ENCODE assay signal across 21 mouse cellular contexts in the genomic region with DNA sequence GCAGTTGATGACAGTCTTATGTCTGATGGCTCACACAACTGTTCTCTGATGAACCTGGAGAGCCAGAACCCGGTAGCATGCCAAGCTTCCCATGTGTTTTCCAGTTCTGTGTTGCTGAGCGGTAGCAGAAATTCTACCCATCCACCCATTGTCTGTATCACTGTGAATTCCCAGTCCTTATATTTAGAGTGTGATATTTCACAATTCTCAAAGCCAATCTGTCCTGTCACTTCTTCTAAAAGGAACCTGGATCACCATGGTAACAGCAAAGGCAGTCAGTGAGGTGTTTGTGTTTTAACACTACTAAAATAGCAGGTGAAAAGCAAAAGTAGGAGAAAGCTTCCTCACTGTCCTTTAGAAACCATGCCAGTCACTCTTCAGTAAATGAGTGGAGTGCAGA. TPM values are rescaled to one million over a fixed set of nuclear protein-coding genes. Genes with fewer than 3 reads are reported as not detected.
DNase-seq lines count a peak whose midpoint lies in the region; ATAC-seq lines count a peak whose summit lies in the region.
"Had no signal": no experiment of that assay in that cellular context is flagged by ENCODE, and none has a peak within 500 bp of the region (broad histone marks: within the 10 kb centered on the region; RNA-seq: fewer than 3 reads in every experiment).

No protein-coding gene starts in this region.

- H3K36me3 ChIP-seq in forebrain, embryonic 15.5 days, result no peaks in the 10 kb centered on the region
- H3K36me3 ChIP-seq in forebrain, embryonic 12.5 days (replicated peaks), result no peaks in the 10 kb centered on the region
- H3K36me3 ChIP-seq: embryonic facial prominence, embryonic 10.5 days; hindbrain, embryonic 10.5 days; liver, embryonic 12.5 days had no signal

- peak; percentile 48 for DNase-seq in left cerebral cortex, adult 11 months (ENCODE audit: low spot score)
- DNase-seq in left cerebral cortex, postnatal 4 days, result no peak
- DNase-seq in left cerebral cortex, postnatal 25 days (ENCODE audit: low spot score in 2 of 2), result peak; percentile 36 to 91
- DNase-seq in telencephalon, adult 2 months (ENCODE audit: low read depth, low spot score), result peak; percentile 92
- no peak for DNase-seq in gastrocnemius, postnatal 36 days
- DNase-seq: adrenal gland, postnatal 10 days; cerebellum, adult 8-10 months; kidney, adult 11 months; lung, adult 2 months; midbrain, embryonic 14.5 days; thymus, postnatal 25 days had no signal

- intact Hi-C loops in left cerebral cortex, postnatal 4 days (cut with DNase I), result no loop called here
- intact Hi-C loops in left cerebral cortex, postnatal 25 days (cut with DNase I), result loop anchor here (2.0 kb wide), 1 partner anchor 61 kb away; no protein-coding TSS in a partner anchor
- intact Hi-C loops in gastrocnemius, postnatal 36 days (cut with DNase I), result no loop called here

- 0 out of 2 replicates have a peak, but pooled peaks cover under 1% of the 10 kb centered on the region for H3K4me1 ChIP-seq in forebrain, embryonic 15.5 days
- no peaks in the 10 kb centered on the region; the same call in 1 of the 2 replicates for H3K4me1 ChIP-seq in forebrain, embryonic 12.5 days
- H3K4me1 ChIP-seq: embryonic facial prominence, embryonic 10.5 days; liver, embryonic 12.5 days; megakaryocyte, embryonic 14.5 days had no signal

- H3K9ac ChIP-seq in forebrain, embryonic 15.5 days (replicated peaks), result no peak overlapping the region
- H3K9ac ChIP-seq in forebrain, embryonic 12.5 days, result no peak overlapping the region
- H3K9ac ChIP-seq: liver, embryonic 12.5 days had no signal

- no peak overlapping the region for H3K4me3 ChIP-seq in forebrain, embryonic 15.5 days
- no peak overlapping the region for H3K4me3 ChIP-seq in forebrain, embryonic 12.5 days (replicated peaks)
- H3K4me3 ChIP-seq: embryonic facial prominence, embryonic 10.5 days; hindbrain, embryonic 10.5 days; liver, embryonic 12.5 days; megakaryocyte, embryonic 14.5 days; myocyte had no signal

- H3K4me2 ChIP-seq in forebrain, embryonic 15.5 days (replicated peaks), result no peak overlapping the region
- no peak overlapping the region for H3K4me2 ChIP-seq in forebrain, embryonic 12.5 days
- H3K4me2 ChIP-seq: liver, embryonic 12.5 days had no signal

- H3K9me3 ChIP-seq in forebrain, embryonic 15.5 days, result no peaks in the 10 kb centered on the region
- H3K9me3 ChIP-seq in forebrain, embryonic 12.5 days, result no peaks in the 10 kb centered on the region
- H3K9me3 ChIP-seq: embryonic facial prominence, embryonic 10.5 days; hindbrain, embryonic 10.5 days; liver, embryonic 12.5 days had no signal

- no peaks in the 10 kb centered on the region for H3K27me3 ChIP-seq in forebrain, embryonic 15.5 days
- H3K27me3 ChIP-seq in forebrain, embryonic 12.5 days, result no peaks in the 10 kb centered on the region
- H3K27me3 ChIP-seq: liver, embryonic 12.5 days had no signal

- WGBS in forebrain, embryonic 15.5 days, result 77% methylated on average over 2 of the region's 2 CpGs
- WGBS in forebrain, embryonic 12.5 days, result 82% methylated on average over 2 of the region's 2 CpGs

- peak; percentile 35; the same call in 1 of the 2 replicates for ATAC-seq in forebrain, embryonic 15.5 days (replicated peaks)
- no peak for ATAC-seq in forebrain, embryonic 12.5 days (ENCODE audit: low FRiP score)
- ATAC-seq in erythroid progenitor cell, adult 5-6 weeks (replicated peaks; ENCODE audit: low FRiP score, poor library complexity, severe bottlenecking), result no peak
- ATAC-seq: activated CD4-positive, CD25-positive, alpha-beta regulatory T cell, adult 4 months; liver, embryonic 12.5 days; Patski had no signal

- H3K27ac ChIP-seq in forebrain, embryonic 15.5 days (replicated peaks), result no peak overlapping the region
- H3K27ac ChIP-seq in forebrain, embryonic 12.5 days, result no peak overlapping the region
- H3K27ac ChIP-seq: embryonic facial prominence, embryonic 10.5 days; hindbrain, embryonic 10.5 days; liver, embryonic 12.5 days had no signal

RNA-seq across cellular contexts. Expression of a gene that starts 5.6 kb away (rescaled TPM):
- 115 and 130 TPM in 2 replicates for polyA plus RNA-seq in forebrain, embryonic 15.5 days (2015; fragmentation: Nextera tagmentation; extraction: Ambion mirVana)
- polyA plus RNA-seq in forebrain, embryonic 12.5 days (2016; fragmentation: Nextera tagmentation; extraction: Ambion mirVana), result 31.1 and 33.2 TPM in 2 replicates
- 100 to 1,000 TPM; 191 to 194 TPM for total RNA-seq in left cerebral cortex, postnatal 4 days (2021)
- total RNA-seq in left cerebral cortex, postnatal 25 days (2021), result 100 to 1,000 TPM; 108 to 125 TPM
- total RNA-seq in gastrocnemius, postnatal 36 days (2021), result 1 to 10 TPM; 3.2 to 4.0 TPM
- total RNA-seq in erythroid progenitor cell, adult 5-6 weeks (2015; ENCODE audit: low replicate concordance), result 4.6 TPM in 1 of 2 replicates, not detected in the other
- 0.23 TPM in 1 of 2 replicates, not detected in the other for total RNA-seq in erythroid progenitor cell, adult 5-6 weeks (2017; ENCODE audit: low replicate concordance)

RNA-seq across cellular contexts. Expression of a gene that starts 6.4 kb away (rescaled TPM):
- polyA plus RNA-seq in forebrain, embryonic 15.5 days (2015; fragmentation: Nextera tagmentation; extraction: Ambion mirVana), result 2.5 and 3.2 TPM in 2 replicates
- polyA plus RNA-seq in forebrain, embryonic 12.5 days (2016; fragmentation: Nextera tagmentation; extraction: Ambion mirVana), result 3.7 and 4.4 TPM in 2 replicates
- 1 to 10 TPM; 4.4 to 4.5 TPM for total RNA-seq in left cerebral cortex, postnatal 4 days (2021)
- total RNA-seq in left cerebral cortex, postnatal 25 days (2021), result 1 to 10 TPM; 6.2 to 7.4 TPM
- 1 to 10 TPM; 1.1 to 2.0 TPM for total RNA-seq in gastrocnemius, postnatal 36 days (2021)
- total RNA-seq in erythroid progenitor cell, adult 5-6 weeks (2015; ENCODE audit: low replicate concordance), result 13.7 and 31.0 TPM in 2 replicates
- 15.9 and 16.0 TPM in 2 replicates for total RNA-seq in erythroid progenitor cell, adult 5-6 weeks (2017; ENCODE audit: low replicate concordance)
- polyA plus RNA-seq: Patski had no signal

Comparison
In these comparisons a context has a peak if more than half of its experiments do, and no peak if none do; other contexts are left out.
1. DNase-seq: peak in left cerebral cortex, adult 11 months (single experiment), left cerebral cortex, postnatal 25 days (2 of 2) and telencephalon, adult 2 months (single experiment); none in left cerebral cortex, postnatal 4 days (single experiment) and gastrocnemius, postnatal 36 days (0 of 2).
2. RNA of a gene that starts 5.6 kb away (total RNA-seq): 191 to 194 TPM in left cerebral cortex, postnatal 4 days and 108 to 125 TPM in left cerebral cortex, postnatal 25 days; 0.23 to 4.6 TPM in erythroid progenitor cell, adult 5-6 weeks and 3.2 to 4.0 TPM in gastrocnemius, postnatal 36 days; every median in the first group is over 10 times any median in the second.